Mouse (Mus musculus) olfactory bulb, adult 2 months (tissue): ENCODE measurements around the gene Sash1. TPM values are rescaled to one million over a fixed set of nuclear protein-coding genes. Genes with fewer than 3 reads are reported as not detected.

ENCODE experiments used
- H3K27ac ChIP-seq: fragments of 200-500 bp; 2 replicates; pipeline ENCODE4 v1.5.1; 2012; ENCODE audit warnings: low read depth, low read length; ENCODE audit not compliant: insufficient read depth
- H3K4me1 ChIP-seq: fragments of 200-500 bp; 2 replicates; pipeline ENCODE4 v1.6.1; 2012; ENCODE audit warnings: low read length; ENCODE audit not compliant: control insufficient read depth, insufficient read depth
- H3K4me3 ChIP-seq: fragments of 200-500 bp; 2 replicates; pipeline ENCODE4 v1.5.1; 2012; ENCODE audit warnings: mild to moderate bottlenecking, low read depth, low read length, moderate library complexity; ENCODE audit not compliant: insufficient read depth
- CTCF ChIP-seq: fragments of 200-500 bp; IDR thresholded peaks from 2 replicates; pipeline ENCODE4 v1.5.1; 2012; ENCODE audit warnings: low read depth, mild to moderate bottlenecking, low read length, moderate library complexity; ENCODE audit not compliant: insufficient read depth
- POLR2A ChIP-seq: fragments of 200-500 bp; IDR thresholded peaks from 2 replicates; pipeline ENCODE4 v1.6.1; 2012; ENCODE audit warnings: mild to moderate bottlenecking, low read depth, low read length, moderate library complexity; ENCODE audit not compliant: insufficient read depth
- WGBS: fragments of 180-500 bp; shearing (Covaris S2); methylation state at CpG from one replicate; pipeline ENCODE4 v1.1.7; 2018; 5-methylcytosine and 5-hydroxymethylcytosine counted together
- polyA plus RNA-seq: library from polyadenylated mRNA; stranded (reverse); fragments of >200 nt; gene quantifications from 2 replicates; pipeline ENCODE4 v1.2.4, GENCODE M21; 2012; ENCODE audit warnings: low replicate concordance; ENCODE audit not compliant: missing spikeins, insufficient read depth, insufficient read length

The Sash1 gene
- polyA plus RNA-seq, 1 experiment = not detected

GRCm38 (mm10) chr10:8776791-8777190, 109.1 kb downstream of the Sash1 start:
- TF ChIP-seq CTCF (no peak), POLR2A (no peak)
- 95% methylated on average over 2 of the region's 2 CpGs for WGBS

GRCm38 (mm10) chr10:8775794-8776193, 110.1 kb downstream of the Sash1 start:
- WGBS = 85% methylated on average over 2 of the region's 2 CpGs
- H3K27ac ChIP-seq = no peak overlapping the region
- TF ChIP-seq POLR2A (no peak), CTCF (no peak)
- no peak overlapping the region for H3K4me3 ChIP-seq
- H3K4me1 ChIP-seq = no peaks in the 10 kb centered on the region

More at GRCm38 (mm10) chr10:8776791-8777190, 109.1 kb downstream of the Sash1 start:
- Histone ChIP-seq H3K4me3 (no peak overlapping the region), H3K4me1 (no peaks in the 10 kb centered on the region), H3K27ac (no peak overlapping the region)

GRCm38 (mm10) chr10:8772464-8773209, 113.2 kb downstream of the Sash1 start:
- 82% methylated on average over 4 of the region's 4 CpGs for WGBS

GRCm38 (mm10) chr10:8770931-8771653, 114.8 kb downstream of the Sash1 start:
- no peak overlapping the region for H3K4me3 ChIP-seq
- H3K27ac ChIP-seq = no peak overlapping the region; the same call in 1 of the 2 replicates
- TF ChIP-seq CTCF (no peak), POLR2A (no peak)
- H3K4me1 ChIP-seq = no peaks in the 10 kb centered on the region
- 79% methylated on average over 12 of the region's 12 CpGs for WGBS

More at GRCm38 (mm10) chr10:8772464-8773209, 113.2 kb downstream of the Sash1 start:
- Histone ChIP-seq H3K4me1 (no peaks in the 10 kb centered on the region), H3K4me3 (no peak overlapping the region), H3K27ac (no peak overlapping the region)
- TF ChIP-seq CTCF (no peak), POLR2A (no peak)

- Histone ChIP-seq H3K27ac (no peak overlapping the region), H3K4me3 (no peak overlapping the region), H3K4me1 (no peaks in the 10 kb centered on the region)
- no peak for TF ChIP-seq CTCF
- TF ChIP-seq POLR2A = no peak
- 90% methylated on average over 8 of the region's 8 CpGs for WGBS
Measured at GRCm38 (mm10) chr10:8768654-8769053, 117.2 kb downstream of the Sash1 start.

- TF ChIP-seq POLR2A = no peak
- no peak for TF ChIP-seq CTCF
Measured at GRCm38 (mm10) chr10:8767381-8767780, 118.5 kb downstream of the Sash1 start.

GRCm38 (mm10) chr10:8765922-8766522, 119.8 kb downstream of the Sash1 start:
- 84% methylated on average over 10 of the region's 10 CpGs for WGBS

More at GRCm38 (mm10) chr10:8767381-8767780, 118.5 kb downstream of the Sash1 start:
- Histone ChIP-seq H3K27ac (no peak overlapping the region), H3K4me1 (peaks cover 1% of the 10 kb centered on the region; the same call in 1 of the 2 replicates), H3K4me3 (no peak overlapping the region)
- 91% methylated on average over 5 of the region's 5 CpGs for WGBS

GRCm38 (mm10) chr10:8762771-8763170, 123.1 kb downstream of the Sash1 start:
- TF ChIP-seq POLR2A (no peak), CTCF (no peak)
- Histone ChIP-seq H3K4me3 (no peak overlapping the region), H3K27ac (no peak overlapping the region), H3K4me1 (peaks cover 6% of the 10 kb centered on the region; the same call in 1 of the 2 replicates)
- 49% methylated on average over 12 of the region's 12 CpGs for WGBS

More at GRCm38 (mm10) chr10:8765922-8766522, 119.8 kb downstream of the Sash1 start:
- Histone ChIP-seq H3K27ac (no peak overlapping the region), H3K4me3 (no peak overlapping the region), H3K4me1 (peaks cover 6% of the 10 kb centered on the region; the same call in 1 of the 2 replicates)
- no peak for TF ChIP-seq POLR2A
- TF ChIP-seq CTCF = no peak
